Mouse (Mus musculus) brown adipose tissue, adult 24 weeks (tissue): Measurements from ENCODE around the gene Kcnk10. TPM values are rescaled to one million over a fixed set of nuclear protein-coding genes. Genes with fewer than 3 reads are reported as not detected.

Experiments
- H3K27ac ChIP-seq: fragments of 200-500 bp; replicated peaks from 2 replicates; pipeline ENCODE4 v1.5.1; 2012; ENCODE audit warnings: low read depth, mild to moderate bottlenecking, low read length
- H3K4me1 ChIP-seq: fragments of 200-500 bp; 2 replicates; pipeline ENCODE4 v1.6.1; 2012; ENCODE audit warnings: low read length, mixed read lengths; ENCODE audit not compliant: control insufficient read depth, insufficient read depth, insufficient read length
- H3K4me3 ChIP-seq: fragments of 200-500 bp; 2 replicates; pipeline ENCODE4 v1.5.1; 2012; ENCODE audit warnings: low read depth, mild to moderate bottlenecking, low read length, moderate library complexity; ENCODE audit not compliant: insufficient read depth
- polyA plus RNA-seq: library from polyadenylated mRNA; stranded (reverse); fragments of >200 nt; gene quantifications from 2 replicates; pipeline ENCODE4 v1.2.4, GENCODE M21; 2012; ENCODE audit not compliant: missing spikeins, insufficient read depth, insufficient read length

Kcnk10 gene
- polyA plus RNA-seq, 1 experiment = not detected

GRCm38 (mm10) chr12:98575942-98576550, 2.1 kb downstream of the Kcnk10 start:
- no peak overlapping the region for H3K27ac ChIP-seq

GRCm38 (mm10) chr12:98575195-98575887, 2.8 kb downstream of the Kcnk10 start:
- Histone ChIP-seq H3K4me1 (no peaks in the 10 kb centered on the region), H3K27ac (no peak overlapping the region), H3K4me3 (no peak overlapping the region)

More at GRCm38 (mm10) chr12:98575942-98576550, 2.1 kb downstream of the Kcnk10 start:
- H3K4me3 ChIP-seq = no peak overlapping the region
- no peaks in the 10 kb centered on the region for H3K4me1 ChIP-seq

- Histone ChIP-seq H3K27ac (no peak overlapping the region), H3K4me3 (peak overlapping the region; percentile 32; the same call in 1 of the 2 replicates), H3K4me1 (no peaks in the 10 kb centered on the region)
Measured at GRCm38 (mm10) chr12:98574353-98575194, 3.5 kb downstream of the Kcnk10 start.

- Histone ChIP-seq H3K4me3 (no peak overlapping the region), H3K4me1 (no peaks in the 10 kb centered on the region), H3K27ac (no peak overlapping the region)
Measured at GRCm38 (mm10) chr12:98573317-98574270, 4.5 kb downstream of the Kcnk10 start.

GRCm38 (mm10) chr12:98571896-98572680, 6.0 kb downstream of the Kcnk10 start:
- Histone ChIP-seq H3K4me3 (no peak overlapping the region), H3K4me1 (no peaks in the 10 kb centered on the region), H3K27ac (no peak overlapping the region)

GRCm38 (mm10) chr12:98569380-98569779, 8.7 kb downstream of the Kcnk10 start:
- H3K27ac ChIP-seq = no peak overlapping the region
- no peak overlapping the region for H3K4me3 ChIP-seq
- H3K4me1 ChIP-seq = no peaks in the 10 kb centered on the region

GRCm38 (mm10) chr12:98567877-98568276, 10.2 kb downstream of the Kcnk10 start:
- no peak overlapping the region for H3K4me3 ChIP-seq
- no peak overlapping the region for H3K27ac ChIP-seq
- H3K4me1 ChIP-seq = no peaks in the 10 kb centered on the region

- Histone ChIP-seq H3K4me3 (no peak overlapping the region), H3K4me1 (no peaks in the 10 kb centered on the region), H3K27ac (no peak overlapping the region)
Measured at GRCm38 (mm10) chr12:98564383-98564782, 13.7 kb downstream of the Kcnk10 start.

- Histone ChIP-seq H3K27ac (no peak overlapping the region), H3K4me1 (no peaks in the 10 kb centered on the region), H3K4me3 (no peak overlapping the region)
Measured at GRCm38 (mm10) chr12:98563261-98563660, 14.8 kb downstream of the Kcnk10 start.

GRCm38 (mm10) chr12:98562341-98562977, 15.7 kb downstream of the Kcnk10 start:
- Histone ChIP-seq H3K27ac (no peak overlapping the region), H3K4me3 (no peak overlapping the region), H3K4me1 (no peaks in the 10 kb centered on the region)

GRCm38 (mm10) chr12:98560038-98560437, 18.1 kb downstream of the Kcnk10 start:
- no peak overlapping the region for H3K4me3 ChIP-seq
- H3K27ac ChIP-seq = no peak overlapping the region
- no peaks in the 10 kb centered on the region for H3K4me1 ChIP-seq

- H3K4me3 ChIP-seq = no peak overlapping the region
Measured at GRCm38 (mm10) chr12:98557013-98557677, 21.0 kb downstream of the Kcnk10 start.

GRCm38 (mm10) chr12:98549981-98550380, 28.1 kb downstream of the Kcnk10 start:
- Histone ChIP-seq H3K4me1 (no peaks in the 10 kb centered on the region), H3K27ac (no peak overlapping the region)

More at GRCm38 (mm10) chr12:98557013-98557677, 21.0 kb downstream of the Kcnk10 start:
- no peak overlapping the region for H3K27ac ChIP-seq
- H3K4me1 ChIP-seq = no peaks in the 10 kb centered on the region

More at GRCm38 (mm10) chr12:98549981-98550380, 28.1 kb downstream of the Kcnk10 start:
- no peak overlapping the region for H3K4me3 ChIP-seq
